Comparison of ENCODE assay signal across 16 mouse cellular contexts in the genomic region with DNA sequence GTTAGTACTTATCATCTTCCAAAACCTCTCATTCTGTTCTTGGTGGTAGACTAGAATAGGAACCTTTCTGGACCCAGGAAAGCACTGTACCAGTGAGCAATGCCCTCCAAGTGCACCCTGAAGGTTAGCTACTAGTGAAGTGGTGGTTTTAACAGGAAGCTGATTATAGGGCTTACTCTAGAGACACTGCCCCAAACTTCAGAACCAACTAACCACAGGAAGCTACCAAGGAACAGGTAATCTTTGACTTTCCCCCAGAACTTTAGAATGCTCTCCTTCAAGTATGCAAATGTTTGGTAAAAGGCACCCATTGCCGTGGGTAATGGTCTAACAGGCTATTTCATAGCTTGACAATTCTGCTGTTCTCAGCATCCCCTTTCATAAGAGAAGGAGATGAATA. TPM values are rescaled to one million over a fixed set of nuclear protein-coding genes. Genes with fewer than 3 reads are reported as not detected.
DNase-seq lines count a peak whose midpoint lies in the region; ATAC-seq lines count a peak whose summit lies in the region.
"Had no signal": no experiment of that assay in that cellular context is flagged by ENCODE, and none has a peak within 500 bp of the region (broad histone marks: within the 10 kb centered on the region; RNA-seq: fewer than 3 reads in every experiment).

No protein-coding gene starts in this region.

- DNase-seq in 416B (ENCODE audit: low read depth), result peak; percentile 36
- peak; percentile 63 for DNase-seq in naive thymus-derived CD4-positive, alpha-beta T cell, adult 2 months (ENCODE audit: low read depth)
- no peak for DNase-seq in right cerebral cortex, postnatal 4 days
- DNase-seq in embryo, embryonic 11 days, result no peak
- DNase-seq in left cerebral cortex, adult 11 months (ENCODE audit: low spot score), result no peak
- DNase-seq: adrenal gland, postnatal 10 days; cerebellum, adult 11 months; cerebellum, adult 8-10 months; cerebellum, postnatal 14 days; forebrain, postnatal 0 days; gastrocnemius, postnatal 14 days had no signal

- ATAC-seq in CD4-positive, CD25-positive, alpha-beta regulatory T cell, adult 4 months, result peak; percentile 92
- ATAC-seq in common myeloid progenitor, adult 5-6 weeks (replicated peaks; ENCODE audit: low read depth, poor library complexity, severe bottlenecking), result peak; percentile 37; the same call in 1 of the 2 replicates
- ATAC-seq in erythroblast, adult 5-6 weeks (replicated peaks; ENCODE audit: low FRiP score, poor library complexity, severe bottlenecking), result no peak
- ATAC-seq: forebrain, embryonic 13.5 days; forebrain, postnatal 0 days; Patski had no signal

RNA-seq across cellular contexts. Expression of a gene that starts 12.6 kb away (rescaled TPM):
- polyA plus RNA-seq in CD4-positive, CD25-positive, alpha-beta regulatory T cell, adult 4 months (2017; shearing (Covaris generic)), result 10 to 100 TPM; 35.5 to 37.9 TPM
- total RNA-seq in common myeloid progenitor, adult 5-6 weeks (2017), result 3.8 and 4.0 TPM in 2 replicates
- total RNA-seq in erythroblast, adult 5-6 weeks (2015; ENCODE audit: low replicate concordance), result not detected in 2 replicates
- total RNA-seq in erythroblast, adult 5-6 weeks (2017; ENCODE audit: low replicate concordance), result 0.70 TPM in 1 of 2 replicates, not detected in the other

Comparison
In these comparisons a context has a peak if more than half of its experiments do, and no peak if none do; other contexts are left out.
1. DNase-seq: peak in 416B (single experiment) and naive thymus-derived CD4-positive, alpha-beta T cell, adult 2 months (single experiment); none in right cerebral cortex, postnatal 4 days (single experiment), embryo, embryonic 11 days (single experiment) and left cerebral cortex, adult 11 months (single experiment).